Mouse (Mus musculus) cortical plate, adult 2 months (tissue): ENCODE data around the gene Asic1.

Experiments
- CTCF ChIP-seq: fragments of 200-500 bp; IDR thresholded peaks from 2 replicates; pipeline ENCODE4 v1.5.1; 2011; ENCODE audit warnings: mild to moderate bottlenecking, control low read depth, low read length; ENCODE audit not compliant: insufficient read depth; ENCODE audit errors: extremely low read depth
- POLR2A ChIP-seq: fragments of 200-500 bp; IDR thresholded peaks from 2 replicates; pipeline ENCODE4 v1.6.1; 2011; ENCODE audit warnings: mild to moderate bottlenecking, low read length, control low read depth; ENCODE audit not compliant: insufficient read depth; ENCODE audit errors: extremely low read depth

- TF ChIP-seq CTCF (no peak), POLR2A (no peak)
These were observed 41.3 kb downstream of the Asic1 start for GRCm38 (mm10) chr15:99711491-99711890.
